ENCODE assay signal across 8 mouse cellular contexts in the genomic region with DNA sequence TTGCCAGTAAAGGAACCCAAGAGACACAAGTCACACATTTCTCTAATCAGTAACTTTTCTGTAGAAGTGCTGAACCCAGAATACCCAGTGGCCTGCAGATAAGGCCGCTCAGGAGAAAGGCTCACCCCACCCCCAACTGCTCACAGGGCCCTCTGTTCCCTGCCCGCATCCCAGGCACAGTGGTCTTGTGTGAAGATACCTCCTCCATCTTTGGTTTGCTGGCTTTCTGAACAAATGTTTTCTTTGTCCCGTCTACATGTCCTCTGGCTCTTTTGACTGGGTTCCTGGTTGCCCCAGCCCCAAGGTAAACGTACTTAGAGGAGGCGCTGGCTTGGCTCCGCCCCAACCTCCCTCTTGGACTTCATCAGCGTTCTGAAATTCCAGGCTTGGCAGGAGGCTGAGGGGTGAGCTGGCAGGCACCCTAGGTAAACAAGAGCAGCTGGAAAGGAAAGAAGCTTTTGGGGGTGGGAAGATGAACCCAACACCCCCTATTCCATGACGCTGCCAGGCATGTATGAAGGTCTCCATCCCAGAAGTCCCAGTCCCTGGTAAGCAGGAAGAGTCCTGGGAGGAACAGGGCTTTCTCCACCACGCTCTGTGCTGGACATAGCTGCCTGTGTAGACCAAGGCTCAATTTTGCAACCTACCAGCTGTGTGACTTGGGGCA. TPM values are rescaled to one million over a fixed set of nuclear protein-coding genes. Genes with fewer than 3 reads are reported as not detected.
A peak's percentile ranks its signal among the peaks of the same experiment; 100 is the strongest.
DNase-seq lines count a peak whose midpoint lies in the region; ATAC-seq and TF ChIP-seq lines count a peak whose summit lies in the region.

No protein-coding gene starts in this region.

- ATAC-seq in hindbrain, embryonic 14.5 days (ENCODE audit: low FRiP score) = no peak
- ATAC-seq in hindbrain, embryonic 12.5 days (ENCODE audit: low FRiP score) = no peak
- peak; percentile 90 for ATAC-seq in intestine, embryonic 15.5 days
- peak; percentile 85 for ATAC-seq in liver, postnatal 0 days
- ATAC-seq in CD4-positive, CD25-positive, alpha-beta regulatory T cell, adult 4 months = no peak

- DNase-seq in hindbrain, embryonic 14.5 days (ENCODE audit: low spot score) = peak; percentile 34
- DNase-seq in liver, postnatal 0 days = peak; percentile 80
- DNase-seq in urinary bladder, adult 2 months (ENCODE audit: low spot score) = peak; percentile 60
- DNase-seq in frontal cortex, adult 2 months (ENCODE audit: extremely low spot score in 1 of 2, low spot score in 1 of 2) = no peak

- peak; percentile 71 for TF ChIP-seq EP300 in liver, postnatal 0 days (IDR thresholded peaks at IDR 0.05; ENCODE audit: low read depth)

- H3K36me3 ChIP-seq in hindbrain, embryonic 14.5 days (replicated peaks; ENCODE audit: control insufficient read depth, insufficient read depth) = no peaks in the 10 kb centered on the region
- no peaks in the 10 kb centered on the region for H3K36me3 ChIP-seq in hindbrain, embryonic 12.5 days
- peaks cover 39% of the 10 kb centered on the region for H3K36me3 ChIP-seq in erythroblast, embryonic 14.5 days (ENCODE audit: control insufficient read depth)
- peaks cover 13% of the 10 kb centered on the region; the same call in 1 of the 2 replicates for H3K36me3 ChIP-seq in intestine, embryonic 15.5 days
- peaks cover 25% of the 10 kb centered on the region for H3K36me3 ChIP-seq in liver, postnatal 0 days (replicated peaks; ENCODE audit: insufficient read depth, low read length)

- no peak overlapping the region for H3K27ac ChIP-seq in hindbrain, embryonic 14.5 days
- no peak overlapping the region for H3K27ac ChIP-seq in hindbrain, embryonic 12.5 days
- peak overlapping the region; percentile 79 for H3K27ac ChIP-seq in intestine, embryonic 15.5 days
- peak overlapping the region; percentile 92 for H3K27ac ChIP-seq in liver, postnatal 0 days (ENCODE audit: low read depth)

- no peak overlapping the region for H3K4me3 ChIP-seq in hindbrain, embryonic 14.5 days (replicated peaks; ENCODE audit: low read length)
- H3K4me3 ChIP-seq in hindbrain, embryonic 12.5 days = no peak overlapping the region
- H3K4me3 ChIP-seq in erythroblast, embryonic 14.5 days (replicated peaks) = peak overlapping the region; percentile 46
- no peak overlapping the region for H3K4me3 ChIP-seq in intestine, embryonic 15.5 days (replicated peaks)
- peak overlapping the region; percentile 12; the same call in 1 of the 2 replicates for H3K4me3 ChIP-seq in liver, postnatal 0 days (ENCODE audit: low read depth, low read length)

- H3K9ac ChIP-seq in hindbrain, embryonic 14.5 days = no peak overlapping the region
- H3K9ac ChIP-seq in hindbrain, embryonic 12.5 days = no peak overlapping the region
- H3K9ac ChIP-seq in intestine, embryonic 15.5 days = no peak overlapping the region; the same call in 1 of the 2 replicates
- H3K9ac ChIP-seq in liver, postnatal 0 days (replicated peaks) = peak overlapping the region; percentile 50

- 42% methylated on average over 9 of the region's 9 CpGs for WGBS in hindbrain, embryonic 14.5 days
- WGBS in hindbrain, embryonic 12.5 days = 39% methylated on average over 9 of the region's 9 CpGs
- 18% methylated on average over 9 of the region's 9 CpGs for WGBS in intestine, embryonic 15.5 days
- WGBS in liver, postnatal 0 days (ENCODE audit: insufficient replicate concordance) = 31% methylated on average over 9 of the region's 9 CpGs

- H3K4me2 ChIP-seq in hindbrain, embryonic 14.5 days (replicated peaks) = no peak overlapping the region
- H3K4me2 ChIP-seq in hindbrain, embryonic 12.5 days (replicated peaks) = no peak overlapping the region
- peak overlapping the region; percentile 52 for H3K4me2 ChIP-seq in intestine, embryonic 15.5 days (replicated peaks)
- peak overlapping the region; percentile 72 for H3K4me2 ChIP-seq in liver, postnatal 0 days (ENCODE audit: low read depth, low read length)

- no peaks in the 10 kb centered on the region for H3K9me3 ChIP-seq in hindbrain, embryonic 14.5 days (ENCODE audit: control insufficient read depth, low read length)
- no peaks in the 10 kb centered on the region for H3K9me3 ChIP-seq in hindbrain, embryonic 12.5 days (replicated peaks)
- H3K9me3 ChIP-seq in erythroblast, embryonic 14.5 days (ENCODE audit: control insufficient read depth, low read length) = no peaks in the 10 kb centered on the region
- H3K9me3 ChIP-seq in intestine, embryonic 15.5 days = no peaks in the 10 kb centered on the region
- H3K9me3 ChIP-seq in liver, postnatal 0 days (ENCODE audit: low read length) = no peaks in the 10 kb centered on the region

- TF ChIP-seq CTCF in liver, postnatal 0 days (IDR thresholded peaks at IDR 0.05; ENCODE audit: low read depth) = no peak

- H3K27me3 ChIP-seq in hindbrain, embryonic 14.5 days (ENCODE audit: control insufficient read depth, insufficient read depth, low read length) = no peaks in the 10 kb centered on the region
- no peaks in the 10 kb centered on the region for H3K27me3 ChIP-seq in hindbrain, embryonic 12.5 days
- H3K27me3 ChIP-seq in erythroblast, embryonic 14.5 days (ENCODE audit: control insufficient read depth) = no peaks in the 10 kb centered on the region
- no peaks in the 10 kb centered on the region for H3K27me3 ChIP-seq in intestine, embryonic 15.5 days (replicated peaks)
- H3K27me3 ChIP-seq in liver, postnatal 0 days (ENCODE audit: insufficient read depth, low read length) = no peaks in the 10 kb centered on the region

- H3K4me1 ChIP-seq in hindbrain, embryonic 14.5 days (replicated peaks; ENCODE audit: control insufficient read depth, insufficient read depth, low read length) = no peaks in the 10 kb centered on the region
- H3K4me1 ChIP-seq in hindbrain, embryonic 12.5 days = 0 out of 2 replicates have a peak, but pooled peaks cover 3% of the 10 kb centered on the region
- H3K4me1 ChIP-seq in erythroblast, embryonic 14.5 days (ENCODE audit: control insufficient read depth) = peaks cover 69% of the 10 kb centered on the region
- H3K4me1 ChIP-seq in intestine, embryonic 15.5 days (replicated peaks) = peaks cover 38% of the 10 kb centered on the region
- peaks cover 32% of the 10 kb centered on the region for H3K4me1 ChIP-seq in liver, postnatal 0 days (ENCODE audit: insufficient read depth)

RNA-seq across cellular contexts. Expression of gene Tgm2, which starts 32.5 kb away (rescaled TPM):
- 5.5 and 6.1 TPM in 2 replicates for polyA plus RNA-seq in hindbrain, embryonic 14.5 days (2014; fragmentation: Nextera tagmentation; extraction: Ambion mirVana)
- polyA plus RNA-seq in hindbrain, embryonic 12.5 days (2016; fragmentation: Nextera tagmentation; extraction: Ambion mirVana) = 9.9 and 11.1 TPM in 2 replicates
- polyA plus RNA-seq in erythroblast, embryonic 14.5 days (2012) = 8.3 and 11.3 TPM in 2 replicates
- polyA plus RNA-seq in intestine, embryonic 15.5 days (2015; fragmentation: Nextera tagmentation; extraction: Ambion mirVana) = 83.4 and 90.2 TPM in 2 replicates
- 44.4 and 59.7 TPM in 2 replicates for polyA plus RNA-seq in liver, postnatal 0 days (2015; fragmentation: Nextera tagmentation; extraction: Ambion mirVana)
- 218 and 272 TPM in 2 replicates for polyA plus RNA-seq in urinary bladder, adult 2 months (2012; rRNA removed)
- 1 to 10 TPM; 3.1 to 4.4 TPM for polyA plus RNA-seq in CD4-positive, CD25-positive, alpha-beta regulatory T cell, adult 4 months (2017; shearing (Covaris generic))
- 11.2 and 11.3 TPM in 2 replicates for polyA plus RNA-seq in frontal cortex, adult 2 months (2012; rRNA removed)

Comparison
In these comparisons a context has a peak if more than half of its experiments do, and no peak if none do; other contexts are left out.
1. ATAC-seq: peak in intestine, embryonic 15.5 days (single experiment) and liver, postnatal 0 days (single experiment); none in hindbrain, embryonic 14.5 days (single experiment), hindbrain, embryonic 12.5 days (single experiment) and CD4-positive, CD25-positive, alpha-beta regulatory T cell, adult 4 months (single experiment).
2. DNase-seq: peak in hindbrain, embryonic 14.5 days (single experiment), liver, postnatal 0 days (single experiment) and urinary bladder, adult 2 months (single experiment); none in frontal cortex, adult 2 months (0 of 2).
3. H3K27ac ChIP-seq: peak in intestine, embryonic 15.5 days (single experiment) and liver, postnatal 0 days (single experiment); none in hindbrain, embryonic 14.5 days (single experiment) and hindbrain, embryonic 12.5 days (single experiment).
4. H3K4me2 ChIP-seq: peak in intestine, embryonic 15.5 days (single experiment) and liver, postnatal 0 days (single experiment); none in hindbrain, embryonic 14.5 days (single experiment) and hindbrain, embryonic 12.5 days (single experiment).
5. H3K4me3 ChIP-seq: peak in erythroblast, embryonic 14.5 days (single experiment) and liver, postnatal 0 days (single experiment); none in hindbrain, embryonic 14.5 days (single experiment), hindbrain, embryonic 12.5 days (single experiment) and intestine, embryonic 15.5 days (single experiment).